Mouse (Mus musculus): Measurements from ENCODE around the gene Hmgb1.

- TF ChIP-seq CTCF (conservative IDR thresholded peaks at IDR 0.05 in 1 of 2, IDR thresholded peaks at IDR 0.05 in 1 of 2; ENCODE audit: low read depth in 2 of 2, low read length in 2 of 2) (no peak), E2F4 (IDR thresholded peaks at IDR 0.05; ENCODE audit: insufficient replicate concordance, low read depth, low read length) (no peak), CHD2 (IDR thresholded peaks at IDR 0.05; ENCODE audit: low read length) (no peak), ELF1 (IDR thresholded peaks at IDR 0.05; ENCODE audit: low read depth, low read length) (no peak), RCOR1 (conservative IDR thresholded peaks at IDR 0.05; ENCODE audit: low read depth, low read length) (no peak), MAX (IDR thresholded peaks at IDR 0.05; ENCODE audit: low read length) (no peak), EP300 (IDR thresholded peaks at IDR 0.05; ENCODE audit: low read length) (no peak), ZMIZ1 (IDR thresholded peaks at IDR 0.05; ENCODE audit: low read depth, low read length) (no peak), PAX5 (IDR thresholded peaks at IDR 0.05; ENCODE audit: low read length) (no peak), HCFC1 (IDR thresholded peaks at IDR 0.05; ENCODE audit: low read depth, low read length) (no peak), POLR2A (IDR thresholded peaks at IDR 0.05; ENCODE audit: low read depth, low read length) (no peak), TBP (conservative IDR thresholded peaks at IDR 0.05; ENCODE audit: low read depth, low read length) (no peak)
Measured at GRCm38 (mm10) chr5:149114034-149114433, 70.3 kb downstream of the Hmgb1 start.

Measured in CH12.LX (cell line).